ENCODE assay signal across 8 mouse cellular contexts in the genomic region with DNA sequence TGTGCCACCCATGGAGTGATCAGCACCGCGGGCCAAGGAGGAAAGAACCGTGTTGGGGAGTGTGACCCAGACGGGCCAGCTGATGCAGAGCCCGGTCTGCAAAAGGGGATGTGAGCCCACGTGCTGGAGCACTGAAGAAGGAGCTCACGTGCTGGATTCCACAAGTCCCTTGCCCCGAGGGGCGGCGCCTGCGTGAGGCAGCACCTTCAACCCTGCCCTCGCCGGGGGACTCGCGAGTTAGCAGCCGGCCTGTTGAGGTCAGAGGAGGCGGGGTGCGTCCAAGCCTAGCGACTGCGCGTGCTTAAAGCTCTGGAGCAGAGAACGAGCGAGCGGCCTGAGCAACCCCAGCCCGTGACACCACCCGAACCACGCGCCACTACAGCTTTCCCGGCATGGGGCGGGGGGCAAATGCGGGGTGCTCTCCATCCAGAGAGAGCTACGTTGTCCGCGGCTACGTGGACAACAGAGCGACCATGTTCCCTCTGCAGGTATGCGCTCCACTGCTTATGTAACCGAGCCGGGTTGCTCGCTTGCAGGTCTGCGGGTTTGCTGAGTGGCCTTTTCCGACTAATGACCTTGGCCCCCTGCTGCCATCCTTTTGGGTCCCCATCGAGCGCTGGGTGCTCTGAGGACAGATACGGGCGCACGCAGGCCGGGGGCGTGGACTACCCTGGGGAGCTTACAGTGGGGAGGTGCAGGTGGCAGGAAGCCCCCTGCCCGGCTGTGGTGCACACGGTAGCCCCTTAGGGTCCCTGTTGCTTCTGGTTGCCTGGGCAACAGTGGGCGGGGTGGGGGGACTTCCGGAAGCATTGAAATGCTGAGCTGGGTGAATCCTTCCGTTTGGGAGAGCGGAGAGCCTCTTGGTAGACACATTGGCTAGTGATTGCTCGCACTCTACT. TPM values are rescaled to one million over a fixed set of nuclear protein-coding genes. Genes with fewer than 3 reads are reported as not detected.
DNase-seq lines count a peak whose midpoint lies in the region; ATAC-seq and TF ChIP-seq lines count a peak whose summit lies in the region.

No protein-coding gene starts in this region.

- no peak; the same call in 1 of the 2 replicates for TF ChIP-seq POLR2A in bone marrow, adult 2 months (IDR thresholded peaks at IDR 0.05; ENCODE audit: borderline replicate concordance, control insufficient read depth, low read depth, low read length)

- H3K27me3 ChIP-seq in heart, embryonic 16.5 days (ENCODE audit: control insufficient read depth, insufficient read depth, low read length) = no peaks in the 10 kb centered on the region; the same call in 1 of the 2 replicates

- ATAC-seq in heart, embryonic 16.5 days (replicated peaks; ENCODE audit: extremely low read depth, insufficient read depth, low FRiP score) = peak; percentile 50

- peak overlapping the region; percentile 99 for H3K4me2 ChIP-seq in heart, embryonic 16.5 days (ENCODE audit: low read depth, low read length)

- no peak overlapping the region; the same call in 1 of the 2 replicates for H3K27ac ChIP-seq in bone marrow, adult 2 months (ENCODE audit: control insufficient read depth, insufficient read depth, low read depth, low read length, poor library complexity)
- H3K27ac ChIP-seq in heart, embryonic 16.5 days (ENCODE audit: low read length) = no peak overlapping the region

- 0 out of 2 replicates have a peak, but pooled peaks cover 1% of the 10 kb centered on the region for H3K4me1 ChIP-seq in bone marrow, adult 2 months (ENCODE audit: control insufficient read depth, insufficient read depth, low read length)
- peaks cover 30% of the 10 kb centered on the region for H3K4me1 ChIP-seq in heart, embryonic 16.5 days (ENCODE audit: control insufficient read depth, insufficient read depth, low read length)

- WGBS in bone marrow, adult 2 months = 3% methylated on average over 56 of the region's 56 CpGs
- WGBS in heart, embryonic 16.5 days = 2% methylated on average over 56 of the region's 56 CpGs

- H3K9me3 ChIP-seq in heart, embryonic 16.5 days (replicated peaks; ENCODE audit: control insufficient read depth, low read length) = no peaks in the 10 kb centered on the region

- H3K4me3 ChIP-seq in bone marrow, adult 2 months (replicated peaks; ENCODE audit: control insufficient read depth, low read depth, low read length) = peak overlapping the region; percentile 2
- H3K4me3 ChIP-seq in heart, embryonic 16.5 days (ENCODE audit: low read length) = peak overlapping the region; percentile 63

- H3K36me3 ChIP-seq in heart, embryonic 16.5 days (ENCODE audit: control insufficient read depth, insufficient read depth) = no peaks in the 10 kb centered on the region

- TF ChIP-seq CTCF in bone marrow, adult 2 months (IDR thresholded peaks at IDR 0.05; ENCODE audit: control insufficient read depth, insufficient read depth, low read length) = no peak

- peak overlapping the region; percentile 77 for H3K9ac ChIP-seq in heart, embryonic 16.5 days (ENCODE audit: low read length)

- peak; percentile 87 for DNase-seq in ES-CJ7 (ENCODE audit: low read depth, low spot score)
- DNase-seq in fibroblast of lung, adult 2 months (ENCODE audit: low read depth) = peak; percentile 38
- DNase-seq in kidney, postnatal 14 days = peak; percentile 89
- DNase-seq in lung, postnatal 10 days = peak; percentile 77
- peak; percentile 57 for DNase-seq in right cerebral cortex, adult 18-20 months
- DNase-seq in urinary bladder, postnatal 4 days (ENCODE audit: low spot score in 2 of 2) = peak; percentile 64 to 72

RNA-seq across cellular contexts. Expression of gene Notch3, which starts 52.9 kb away (rescaled TPM):
- polyA plus RNA-seq in bone marrow, adult 2 months (2011; ENCODE audit: insufficient read depth, insufficient read length, low replicate concordance, missing spikeins) = 3.7 and 7.2 TPM in 2 replicates
- polyA plus RNA-seq in heart, embryonic 16.5 days (2015; fragmentation: Nextera tagmentation; extraction: Ambion mirVana) = 8.6 and 8.9 TPM in 2 replicates

Comparison
In these comparisons a context has a peak if more than half of its experiments do, and no peak if none do; other contexts are left out.
1. DNase-seq: peak in every context shown above with its lines; median percentile 89 in kidney, postnatal 14 days; 87 in ES-CJ7; 77 in lung, postnatal 10 days; 68 in urinary bladder, postnatal 4 days; 57 in right cerebral cortex, adult 18-20 months; 38 in fibroblast of lung, adult 2 months.